ENCODE assay signal across 17 mouse cellular contexts in the genomic region with DNA sequence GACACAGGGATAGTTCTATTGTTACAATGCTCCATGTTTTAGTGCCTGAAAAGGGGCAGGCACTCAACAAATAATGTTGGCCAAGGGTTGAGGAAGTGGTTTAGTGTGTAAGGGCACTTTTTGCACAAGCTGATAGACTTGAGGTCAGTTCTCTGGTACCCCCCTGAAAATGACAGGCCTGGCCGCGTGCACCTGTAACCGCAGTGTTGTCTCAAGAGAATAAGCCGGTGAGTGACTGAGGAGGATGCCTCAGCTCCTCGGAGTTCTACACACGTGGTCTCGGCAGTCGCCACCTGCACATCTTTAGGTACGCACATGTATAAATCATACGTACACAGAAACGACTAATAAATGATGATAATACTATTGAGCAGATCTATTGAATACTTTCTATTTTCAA. TPM values are rescaled to one million over a fixed set of nuclear protein-coding genes. Genes with fewer than 3 reads are reported as not detected.
A peak's percentile ranks its signal among the peaks of the same experiment; 100 is the strongest.
DNase-seq lines count a peak whose midpoint lies in the region; ATAC-seq and TF ChIP-seq lines count a peak whose summit lies in the region.
"Had no signal": no experiment of that assay in that cellular context is flagged by ENCODE, and none has a peak within 500 bp of the region (broad histone marks: within the 10 kb centered on the region; RNA-seq: fewer than 3 reads in every experiment).

No protein-coding gene starts in this region.

- H3K4me2 ChIP-seq in liver, postnatal 0 days (ENCODE audit: low read depth, low read length): peak overlapping the region; percentile 38
- no peak overlapping the region for H3K4me2 ChIP-seq in liver, embryonic 11.5 days
- H3K4me2 ChIP-seq in midbrain, postnatal 0 days (ENCODE audit: low read depth, low read length, poor library complexity, severe bottlenecking): no peak overlapping the region
- H3K4me2 ChIP-seq in midbrain, embryonic 15.5 days: no peak overlapping the region
- H3K4me2 ChIP-seq: forebrain, embryonic 13.5 days; limb, embryonic 13.5 days; neural tube, embryonic 13.5 days had no signal

- intact Hi-C loops in heart, postnatal 10 days (cut with DNase I): no loop called here

- peak; percentile 31; the same call in 1 of the 2 replicates for ATAC-seq in liver, postnatal 0 days
- ATAC-seq in liver, embryonic 11.5 days (replicated peaks; ENCODE audit: low FRiP score): no peak
- ATAC-seq in midbrain, postnatal 0 days (ENCODE audit: low FRiP score): no peak
- ATAC-seq in midbrain, embryonic 15.5 days (replicated peaks): no peak
- ATAC-seq: forebrain, embryonic 13.5 days; midbrain, embryonic 16.5 days had no signal

- WGBS in liver, postnatal 0 days (ENCODE audit: insufficient replicate concordance): 48% methylated on average over 11 of the region's 11 CpGs
- 79% methylated on average over 11 of the region's 11 CpGs for WGBS in liver, embryonic 11.5 days
- WGBS in spleen, adult 2 months: 14% methylated on average over 11 of the region's 11 CpGs
- WGBS in midbrain, postnatal 0 days: 96% methylated on average over 11 of the region's 11 CpGs
- WGBS in midbrain, embryonic 15.5 days: 89% methylated on average over 11 of the region's 11 CpGs

- TF ChIP-seq CTCF in liver, postnatal 0 days (IDR thresholded peaks at IDR 0.05; ENCODE audit: low read depth): no peak
- no peak for TF ChIP-seq CTCF in spleen, adult 2 months (IDR thresholded peaks at IDR 0.05; ENCODE audit: extremely low read depth, insufficient read depth, insufficient read length, insufficient replicate concordance)
- no peak for TF ChIP-seq CTCF in midbrain, postnatal 0 days (IDR thresholded peaks at IDR 0.05)

- peaks cover 4% of the 10 kb centered on the region for H3K4me1 ChIP-seq in liver, postnatal 0 days (ENCODE audit: insufficient read depth)
- 0 out of 2 replicates have a peak, but pooled peaks cover 3% of the 10 kb centered on the region for H3K4me1 ChIP-seq in liver, embryonic 11.5 days (replicated peaks; ENCODE audit: control insufficient read depth, insufficient read depth, low read length)
- peaks cover 15% of the 10 kb centered on the region; the same call in 1 of the 2 replicates for H3K4me1 ChIP-seq in spleen, adult 2 months (ENCODE audit: control insufficient read depth, insufficient read depth, insufficient read length)
- H3K4me1 ChIP-seq in midbrain, postnatal 0 days (ENCODE audit: insufficient read depth, low read length): no peaks in the 10 kb centered on the region
- peaks cover 4% of the 10 kb centered on the region; the same call in 1 of the 2 replicates for H3K4me1 ChIP-seq in midbrain, embryonic 15.5 days
- H3K4me1 ChIP-seq: forebrain, embryonic 13.5 days had no signal

- no peak overlapping the region for H3K27ac ChIP-seq in liver, postnatal 0 days (ENCODE audit: low read depth)
- no peak overlapping the region for H3K27ac ChIP-seq in liver, embryonic 11.5 days (ENCODE audit: low read depth, low read length)
- no peak overlapping the region for H3K27ac ChIP-seq in spleen, adult 2 months (ENCODE audit: insufficient read depth, low read length)
- H3K27ac ChIP-seq in midbrain, postnatal 0 days (ENCODE audit: low read depth, low read length): no peak overlapping the region
- no peak overlapping the region for H3K27ac ChIP-seq in midbrain, embryonic 15.5 days
- H3K27ac ChIP-seq: forebrain, embryonic 13.5 days; gastrocnemius, adult 2 months; left cerebral cortex, adult 2 months; limb, embryonic 13.5 days; neural tube, embryonic 13.5 days had no signal

- no peaks in the 10 kb centered on the region for H3K36me3 ChIP-seq in liver, postnatal 0 days (replicated peaks; ENCODE audit: insufficient read depth, low read length)
- no peaks in the 10 kb centered on the region for H3K36me3 ChIP-seq in liver, embryonic 11.5 days (ENCODE audit: control insufficient read depth, insufficient read depth, low read length)
- H3K36me3 ChIP-seq in spleen, adult 2 months (ENCODE audit: control insufficient read depth, insufficient read depth, low read length): no peaks in the 10 kb centered on the region
- no peaks in the 10 kb centered on the region for H3K36me3 ChIP-seq in midbrain, postnatal 0 days (ENCODE audit: insufficient read depth, low read length)
- H3K36me3 ChIP-seq in midbrain, embryonic 15.5 days (replicated peaks): no peaks in the 10 kb centered on the region
- H3K36me3 ChIP-seq: limb, embryonic 13.5 days; neural tube, embryonic 13.5 days had no signal

- DNase-seq in liver, postnatal 0 days: peak; percentile 37
- no peak for DNase-seq in liver, embryonic 11.5 days (ENCODE audit: low spot score)
- DNase-seq in induced T-regulatory cell, adult 2 months (ENCODE audit: low read depth): peak; percentile 35
- peak; percentile 59 to 70 for DNase-seq in spleen, adult 2 months (ENCODE audit: low read depth in 1 of 2, low spot score in 2 of 2)
- peak; percentile 27 for DNase-seq in thymus, postnatal 25 days
- DNase-seq in midbrain, postnatal 0 days (ENCODE audit: low spot score): no peak
- DNase-seq in heart, postnatal 10 days: no peak
- DNase-seq: adrenal gland, adult 8-10 months; cerebellum, adult 9-11 months; gastrocnemius, adult 2 months; retina, postnatal 1 day had no signal

- no peak overlapping the region for H3K4me3 ChIP-seq in liver, postnatal 0 days (ENCODE audit: low read depth, low read length)
- no peak overlapping the region for H3K4me3 ChIP-seq in liver, embryonic 11.5 days (ENCODE audit: low read depth, low read length)
- H3K4me3 ChIP-seq in spleen, adult 2 months (ENCODE audit: extremely low read depth, insufficient read depth, insufficient read length): no peak overlapping the region
- no peak overlapping the region for H3K4me3 ChIP-seq in midbrain, postnatal 0 days (ENCODE audit: low read depth, low read length)
- no peak overlapping the region for H3K4me3 ChIP-seq in midbrain, embryonic 15.5 days
- H3K4me3 ChIP-seq: forebrain, embryonic 13.5 days; gastrocnemius, adult 2 months; left cerebral cortex, adult 2 months; limb, embryonic 13.5 days; neural tube, embryonic 13.5 days had no signal

- TF ChIP-seq POLR2A in spleen, adult 2 months (IDR thresholded peaks at IDR 0.05; ENCODE audit: low read depth, low read length): no peak

- TF ChIP-seq EP300 in liver, postnatal 0 days (IDR thresholded peaks at IDR 0.05; ENCODE audit: low read depth): no peak

- H3K27me3 ChIP-seq in liver, postnatal 0 days (ENCODE audit: insufficient read depth, low read length): no peaks in the 10 kb centered on the region
- H3K27me3 ChIP-seq in liver, embryonic 11.5 days (replicated peaks; ENCODE audit: control insufficient read depth, insufficient read depth, low read length): no peaks in the 10 kb centered on the region
- H3K27me3 ChIP-seq in spleen, adult 2 months (ENCODE audit: control insufficient read depth, insufficient read depth, low read length): no peaks in the 10 kb centered on the region
- no peaks in the 10 kb centered on the region for H3K27me3 ChIP-seq in midbrain, postnatal 0 days (ENCODE audit: insufficient read depth, low read length)
- no peaks in the 10 kb centered on the region for H3K27me3 ChIP-seq in midbrain, embryonic 15.5 days (replicated peaks)
- H3K27me3 ChIP-seq: forebrain, embryonic 13.5 days; limb, embryonic 13.5 days; neural tube, embryonic 13.5 days had no signal

- no peaks in the 10 kb centered on the region for H3K9me3 ChIP-seq in liver, postnatal 0 days (ENCODE audit: low read length)
- no peaks in the 10 kb centered on the region for H3K9me3 ChIP-seq in liver, embryonic 11.5 days (ENCODE audit: control insufficient read depth, low read length)
- H3K9me3 ChIP-seq in midbrain, postnatal 0 days (ENCODE audit: low read length): no peaks in the 10 kb centered on the region
- H3K9me3 ChIP-seq in midbrain, embryonic 15.5 days: no peaks in the 10 kb centered on the region
- H3K9me3 ChIP-seq: forebrain, embryonic 13.5 days; limb, embryonic 13.5 days; neural tube, embryonic 13.5 days had no signal

- H3K9ac ChIP-seq in liver, postnatal 0 days (replicated peaks): no peak overlapping the region
- H3K9ac ChIP-seq in liver, embryonic 11.5 days (ENCODE audit: low read depth, low read length): no peak overlapping the region
- no peak overlapping the region for H3K9ac ChIP-seq in midbrain, postnatal 0 days (replicated peaks; ENCODE audit: low read length, poor library complexity, severe bottlenecking)
- no peak overlapping the region for H3K9ac ChIP-seq in midbrain, embryonic 15.5 days
- H3K9ac ChIP-seq: forebrain, embryonic 13.5 days; limb, embryonic 13.5 days; neural tube, embryonic 13.5 days had no signal

RNA-seq across cellular contexts. Expression of a gene that starts 26.4 kb away (rescaled TPM):
- polyA plus RNA-seq in liver, postnatal 0 days (2015; fragmentation: Nextera tagmentation; extraction: Ambion mirVana): 23.1 and 24.3 TPM in 2 replicates
- 17.7 and 19.7 TPM in 2 replicates for polyA plus RNA-seq in liver, embryonic 11.5 days (2014; fragmentation: Nextera tagmentation; extraction: Ambion mirVana)
- polyA plus RNA-seq in spleen, adult 2 months (2012; rRNA removed): 28.7 and 28.8 TPM in 2 replicates
- total RNA-seq in midbrain, postnatal 0 days (2014; rRNA removed): 3.3 and 4.0 TPM in 2 replicates
- polyA plus RNA-seq in midbrain, postnatal 0 days (2015; fragmentation: Nextera tagmentation; extraction: Ambion mirVana): 9.5 and 9.7 TPM in 2 replicates
- polyA plus RNA-seq in midbrain, embryonic 15.5 days (2015; fragmentation: Nextera tagmentation; extraction: Ambion mirVana): 9.1 and 9.6 TPM in 2 replicates
- 10 to 100 TPM; 38.2 to 47.6 TPM for total RNA-seq in heart, postnatal 10 days (2021)

Comparison
In these comparisons a context has a peak if more than half of its experiments do, and no peak if none do; other contexts are left out.
1. DNase-seq: peak in liver, postnatal 0 days (single experiment), induced T-regulatory cell, adult 2 months (single experiment), spleen, adult 2 months (2 of 2) and thymus, postnatal 25 days (single experiment); none in liver, embryonic 11.5 days (single experiment), midbrain, postnatal 0 days (single experiment) and heart, postnatal 10 days (0 of 2).